Mouse (Mus musculus) MEL (cell line): ENCODE results near the gene Spdef.

Experiments used
- CHD2 ChIP-seq: IDR thresholded peaks from 2 replicates; pipeline ENCODE4 v1.6.1; 2011; ENCODE audit warnings: low read length, improper control_type of control experiment
- CTCF ChIP-seq, 3 experiments: IDR thresholded peaks in 2 of 3; conservative IDR thresholded peaks in 1 of 3; 2 replicates each; pipeline ENCODE4 v1.5.1; 2011 to 2012; ENCODE audit warnings: low read length in 3 of 3, low read depth in 2 of 3, mild to moderate bottlenecking in 2 of 3, improper control_type of control experiment in 1 of 3, inconsistent platforms in 1 of 3, mixed read lengths in 1 of 3, moderate library complexity in 1 of 3; ENCODE audit not compliant: control insufficient read depth in 1 of 3, insufficient read depth in 1 of 3, poor library complexity in 1 of 3, severe bottlenecking in 1 of 3
- E2F4 ChIP-seq: IDR thresholded peaks from 2 replicates; pipeline ENCODE4 v1.6.1; 2011; ENCODE audit warnings: low read depth, low read length, improper control_type of control experiment, borderline replicate concordance
- EP300 ChIP-seq, 2 experiments: IDR thresholded peaks; 2 replicates each; pipeline ENCODE4 v1.6.1; 2011; ENCODE audit warnings: improper control_type of control experiment in 2 of 2, low read length in 2 of 2, low read depth in 1 of 2, mild to moderate bottlenecking in 1 of 2
- ETS1 ChIP-seq: IDR thresholded peaks from 2 replicates; pipeline ENCODE4 v1.6.1; 2012; ENCODE audit warnings: low read depth, mild to moderate bottlenecking, inconsistent platforms, low read length, improper control_type of control experiment, moderate library complexity
- GATA1 ChIP-seq: IDR thresholded peaks from 2 replicates; pipeline ENCODE4 v1.6.1; 2011; ENCODE audit warnings: low read depth, low read length, improper control_type of control experiment
- MYC ChIP-seq: IDR thresholded peaks from 2 replicates; pipeline ENCODE4 v1.6.1; 2011; ENCODE audit warnings: low read depth, mild to moderate bottlenecking, low read length, improper control_type of control experiment, moderate library complexity
- NELFE ChIP-seq: IDR thresholded peaks from 2 replicates; pipeline ENCODE4 v1.6.1; 2011; ENCODE audit warnings: low read depth, low read length, improper control_type of control experiment
- POLR2A ChIP-seq, 2 experiments: IDR thresholded peaks; 2 replicates each; pipeline ENCODE4 v1.6.1; 2011 to 2012; ENCODE audit warnings: low read length in 2 of 2, mild to moderate bottlenecking in 2 of 2, control low read depth in 1 of 2, improper control_type of control experiment in 1 of 2, low read depth in 1 of 2, moderate library complexity in 1 of 2; ENCODE audit not compliant: control insufficient read depth in 1 of 2, insufficient read depth in 1 of 2, poor library complexity in 1 of 2
- SIN3A ChIP-seq: IDR thresholded peaks from 2 replicates; pipeline ENCODE4 v1.6.1; 2012; ENCODE audit warnings: low read length, improper control_type of control experiment, inconsistent platforms
- USF2 ChIP-seq, 2 experiments: IDR thresholded peaks; 2 replicates each; pipeline ENCODE4 v1.6.1; 2011 to 2012; ENCODE audit warnings: improper control_type of control experiment in 2 of 2, low read length in 2 of 2, borderline replicate concordance in 1 of 2, inconsistent platforms in 1 of 2, low read depth in 1 of 2, mild to moderate bottlenecking in 1 of 2; ENCODE audit not compliant: insufficient read depth in 1 of 2
- ZKSCAN1 ChIP-seq: IDR thresholded peaks from 2 replicates; pipeline ENCODE4 v1.6.1; 2012; ENCODE audit warnings: low read depth, mild to moderate bottlenecking, inconsistent platforms, low read length, improper control_type of control experiment, moderate library complexity
- ZMIZ1 ChIP-seq: IDR thresholded peaks from 2 replicates; pipeline ENCODE4 v1.6.1; 2012; ENCODE audit warnings: low read depth, mild to moderate bottlenecking, inconsistent platforms, low read length, improper control_type of control experiment, moderate library complexity
- ZNF384 ChIP-seq: IDR thresholded peaks from 2 replicates; pipeline ENCODE4 v1.6.1; 2012; ENCODE audit warnings: low read depth, mild to moderate bottlenecking, inconsistent platforms, low read length, improper control_type of control experiment

GRCm38 (mm10) chr17:27725412-27725811 lies 3.3 kb downstream of the Spdef start:
- TF ChIP-seq CTCF (IDR thresholded peaks at IDR 0.05 in 2 of 3, conservative IDR thresholded peaks at IDR 0.05 in 1 of 3; ENCODE audit: control insufficient read depth in 1 of 3, insufficient read depth in 1 of 3, low read depth in 2 of 3, low read length in 3 of 3, poor library complexity in 1 of 3, severe bottlenecking in 1 of 3) (no peak), ZMIZ1 (no peak), MYC (no peak), GATA1 (no peak), ZKSCAN1 (no peak), EP300 (IDR thresholded peaks at IDR 0.05; ENCODE audit: low read depth in 1 of 2, low read length in 2 of 2) (no peak), POLR2A (IDR thresholded peaks at IDR 0.05; ENCODE audit: control insufficient read depth in 1 of 2, insufficient read depth in 1 of 2, low read depth in 1 of 2, low read length in 2 of 2, poor library complexity in 1 of 2) (no peak), USF2 (IDR thresholded peaks at IDR 0.05; ENCODE audit: borderline replicate concordance in 1 of 2, insufficient read depth in 1 of 2, low read depth in 1 of 2, low read length in 2 of 2) (no peak), CHD2 (no peak), ZNF384 (no peak), SIN3A (no peak), NELFE (no peak), E2F4 (no peak), ETS1 (no peak)
